Mouse (Mus musculus): ENCODE results near the gene Sept5.

Gene Sept5

DNA sequence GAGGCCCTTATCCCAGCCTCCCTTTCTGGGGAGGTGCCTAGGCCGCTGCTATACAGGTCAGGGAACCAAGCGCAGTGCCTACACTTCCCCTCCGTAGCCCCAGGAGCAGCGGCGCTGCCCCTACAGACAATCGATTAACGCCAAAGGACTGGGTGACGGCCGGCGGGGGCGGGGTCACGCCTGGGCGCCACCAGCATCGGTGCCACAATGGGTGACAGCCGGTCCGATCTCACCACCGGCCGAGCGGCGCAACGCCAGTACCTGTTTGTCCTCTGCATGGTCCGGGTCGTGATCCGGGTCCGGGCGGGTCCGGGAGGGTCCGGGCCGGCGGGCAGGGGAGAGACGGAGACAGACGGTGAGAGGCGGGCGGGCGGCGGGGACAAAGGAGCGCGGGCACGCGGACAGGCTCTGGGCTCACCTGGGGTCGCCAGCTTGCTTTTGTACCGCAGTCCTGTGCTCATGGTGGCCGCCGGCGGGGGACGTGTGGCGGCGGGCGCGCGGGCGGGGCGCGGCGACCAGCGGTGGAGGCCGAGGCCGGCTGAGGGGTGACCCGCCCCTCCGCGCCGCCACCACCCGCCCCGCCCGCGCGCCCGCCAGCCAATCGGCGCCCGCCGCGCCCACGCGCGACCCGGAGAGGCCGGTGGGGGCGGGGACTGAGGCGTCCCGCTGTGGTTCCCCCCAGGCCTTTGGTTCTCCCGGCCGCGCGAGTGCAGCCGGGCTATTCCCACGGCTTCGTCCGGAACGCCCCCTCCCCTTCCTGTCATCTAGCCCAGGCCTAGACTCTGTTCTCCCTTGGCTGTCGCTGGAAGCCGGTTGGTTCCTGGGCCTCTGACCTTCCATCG, at the start of gene Sept5:
TSS of gene Sept5 (minus strand) at position 565 of the 842 bp plus-strand sequence.
- peak; percentile 61 for DNase-seq (ENCODE audit: low spot score)

- DNase-seq (ENCODE audit: low spot score): peak; percentile 25
Measured at GRCm38 (mm10) chr16:18679112-18679511, 49.4 kb upstream of the Sept5 start.

DNA sequence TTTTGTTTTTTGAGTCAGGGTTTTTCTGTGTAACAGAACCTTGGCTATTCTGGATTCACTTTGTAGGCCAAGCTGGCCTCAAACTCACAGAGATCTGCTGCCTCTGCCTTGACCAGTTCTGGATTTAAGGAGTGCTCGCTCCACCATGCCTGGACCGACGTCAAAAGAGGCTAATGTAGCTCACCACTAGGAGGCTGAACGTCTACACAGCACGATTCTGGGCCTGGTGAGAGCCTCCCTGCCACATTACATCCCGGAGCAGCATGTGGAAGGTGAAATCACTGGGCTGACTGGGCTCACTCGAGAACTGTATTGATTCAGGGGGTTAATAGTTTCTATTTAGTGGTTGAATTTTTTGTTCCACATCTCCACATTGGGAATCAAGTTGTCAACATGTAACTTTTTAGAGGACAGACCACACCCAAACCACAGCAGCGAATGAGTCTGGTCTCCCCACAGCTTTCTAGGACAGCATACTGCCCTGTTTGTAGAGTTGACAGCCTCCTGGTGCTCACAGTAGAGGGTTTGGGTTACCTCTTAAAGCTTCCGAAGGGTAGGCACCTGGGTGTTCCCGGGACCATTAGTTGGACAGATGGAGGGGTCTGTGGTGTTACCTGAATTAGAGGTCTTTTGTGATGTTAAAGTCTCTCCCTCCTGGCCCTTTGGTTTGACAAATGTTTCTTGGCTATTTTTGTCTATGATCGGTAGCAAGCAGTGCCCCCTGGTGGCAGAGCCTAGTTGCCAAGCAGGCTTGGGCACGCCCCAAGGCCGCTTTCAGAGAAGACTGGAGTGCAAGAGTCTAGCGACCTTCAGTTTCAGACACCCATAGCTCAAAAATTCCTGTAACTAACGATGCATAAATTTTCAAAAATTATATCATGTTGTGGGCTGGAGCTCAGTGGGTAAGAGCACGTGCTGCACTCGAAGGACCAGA, 48.3 kb upstream of the Sept5 start:
- peak; percentile 81 for DNase-seq (ENCODE audit: low spot score)

GRCm38 (mm10) chr16:18673005-18673404, 43.3 kb upstream of the Sept5 start:
- no peak for DNase-seq (ENCODE audit: low spot score)

DNA sequence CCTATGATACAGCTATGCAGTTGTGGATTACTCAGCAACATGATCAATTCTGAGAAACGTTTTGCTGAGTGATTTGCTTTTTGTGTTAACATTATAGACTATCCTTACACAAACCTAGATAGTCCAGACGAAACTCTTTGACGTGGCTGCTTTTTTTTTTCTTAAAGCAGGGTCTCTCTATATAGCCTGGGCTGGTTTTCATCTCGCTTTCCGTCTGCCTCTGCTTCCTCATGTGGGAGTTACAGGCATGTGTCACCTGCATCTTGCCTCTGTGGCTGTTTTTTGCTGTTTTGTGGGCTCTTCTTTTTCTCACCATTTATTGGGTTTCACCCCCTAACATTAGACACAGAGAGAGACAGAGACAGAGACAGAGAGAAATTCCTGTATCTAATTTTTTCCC, 42.3 kb upstream of the Sept5 start:
- DNase-seq (ENCODE audit: low spot score): no peak

GRCm38 (mm10) chr16:18669914-18670313, 40.2 kb upstream of the Sept5 start:
- no peak for DNase-seq (ENCODE audit: low spot score)

DNA sequence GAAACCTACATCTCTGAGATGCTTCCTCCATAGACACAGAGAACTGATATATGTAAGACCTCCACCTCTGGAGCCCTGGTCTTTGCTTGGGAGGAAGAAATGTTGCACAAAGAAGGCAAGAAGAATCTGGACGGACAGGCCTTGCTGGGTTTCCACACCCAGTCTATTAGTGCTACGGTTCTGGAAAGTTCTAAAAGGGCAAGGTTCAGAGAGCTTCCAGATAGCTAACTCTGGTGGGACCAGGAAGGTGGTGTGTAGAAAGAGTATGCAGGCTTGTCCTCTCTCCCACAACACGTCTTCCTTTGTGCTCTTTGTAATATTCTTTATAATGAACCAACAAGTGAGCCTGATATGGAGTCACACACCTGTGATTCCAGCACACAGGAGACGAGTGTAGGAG, 28.8 kb upstream of the Sept5 start:
- DNase-seq (ENCODE audit: low spot score): no peak

GRCm38 (mm10) chr16:18655372-18656098, 25.8 kb upstream of the Sept5 start:
- no peak for DNase-seq (ENCODE audit: low spot score)

DNA sequence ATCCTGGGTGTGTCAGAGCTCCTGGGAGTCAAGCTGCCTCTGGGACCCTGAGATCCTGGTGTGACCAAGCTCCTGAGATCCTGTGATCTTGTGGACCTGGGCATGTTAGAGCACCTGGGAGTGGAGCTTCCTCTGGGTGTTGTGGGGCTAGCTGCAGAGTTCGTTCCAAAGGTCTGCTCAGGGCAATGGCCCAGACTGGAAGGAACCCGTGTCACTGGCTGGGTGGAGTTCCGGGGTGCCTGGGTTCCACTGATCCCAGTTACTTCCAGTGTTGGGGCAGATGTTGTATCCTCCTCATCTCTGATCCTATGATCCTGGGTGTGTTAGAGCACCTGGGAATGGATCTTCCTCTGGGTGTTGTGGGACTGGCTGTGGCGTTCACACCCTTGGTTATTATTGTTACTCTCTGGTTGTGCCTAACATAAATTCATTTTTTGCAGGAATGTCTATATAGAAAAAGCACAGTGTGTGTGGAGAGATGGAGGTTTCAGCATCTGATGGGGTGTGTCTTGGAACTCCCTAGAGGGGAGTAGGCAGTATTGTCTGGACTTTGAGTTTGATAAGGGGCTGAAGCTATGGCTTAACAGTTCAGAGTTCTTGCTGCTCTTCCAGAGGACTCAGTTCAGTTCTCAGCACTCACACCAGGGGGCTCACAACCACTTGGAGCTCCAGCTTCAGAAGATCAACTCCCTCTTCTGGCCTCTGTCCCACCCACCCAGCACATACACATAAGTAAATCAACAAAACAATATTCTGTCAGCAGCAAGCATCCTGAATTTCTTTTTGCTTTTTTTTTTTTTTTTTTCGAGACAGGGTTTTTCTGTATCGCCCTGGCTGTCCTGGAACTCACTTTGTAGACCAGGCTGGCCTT, 23.8 kb upstream of the Sept5 start:
- no peak for DNase-seq (ENCODE audit: low spot score)

DNA sequence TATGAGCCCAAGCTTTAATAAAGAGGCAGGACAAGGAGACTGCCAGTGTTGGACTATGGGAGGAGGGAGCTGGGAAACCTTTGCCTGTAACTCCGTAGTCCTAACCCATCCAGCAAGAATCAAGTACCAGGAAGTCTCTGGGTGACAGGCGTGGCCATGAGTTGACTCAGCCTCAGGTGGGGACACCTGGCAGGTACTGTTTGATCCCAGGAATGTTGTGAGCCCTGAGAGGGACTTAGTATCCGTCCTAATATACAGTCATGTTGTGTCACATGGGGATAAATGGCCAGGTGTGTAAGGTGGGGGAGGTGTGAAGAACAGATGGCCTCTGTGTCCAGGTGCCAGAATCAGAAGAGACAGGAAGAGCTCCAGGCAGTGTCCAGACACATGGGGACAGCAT, 19.4 kb upstream of the Sept5 start:
- DNase-seq (ENCODE audit: low spot score): no peak

- DNase-seq (ENCODE audit: low spot score): no peak
Measured at GRCm38 (mm10) chr16:18645329-18645728, 15.6 kb upstream of the Sept5 start.

GRCm38 (mm10) chr16:18644485-18644884, 14.7 kb upstream of the Sept5 start:
- DNase-seq (ENCODE audit: low spot score): no peak

DNA sequence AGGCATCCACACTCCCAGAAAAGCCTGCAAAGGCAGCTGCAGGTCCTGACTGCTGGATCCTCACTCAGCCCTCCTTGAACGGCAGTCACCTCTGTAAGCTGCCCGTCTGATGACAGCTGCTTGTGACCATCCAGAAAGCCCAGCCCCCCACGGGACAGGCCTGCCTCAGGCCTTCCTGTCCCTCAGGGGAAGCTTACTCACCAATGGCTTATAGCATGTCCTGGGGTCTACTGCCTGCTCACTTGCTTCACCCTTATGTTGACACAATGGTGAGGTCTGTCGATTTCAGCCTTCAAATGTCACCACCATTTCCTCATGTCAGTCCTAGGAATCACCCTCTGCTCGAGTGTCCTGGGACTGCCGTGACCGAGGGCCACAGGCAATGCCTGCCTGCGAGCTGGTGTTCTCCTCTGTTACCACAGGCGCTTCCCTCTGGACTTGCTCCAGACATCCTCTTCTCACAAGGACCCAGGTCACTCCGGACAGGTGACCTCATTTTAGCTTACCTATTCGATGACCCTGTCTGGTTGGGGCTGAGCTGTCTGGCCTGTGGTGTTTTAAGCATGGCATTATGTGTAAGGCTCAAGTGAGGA, 13.7 kb upstream of the Sept5 start:
- DNase-seq (ENCODE audit: low spot score): no peak

DNA sequence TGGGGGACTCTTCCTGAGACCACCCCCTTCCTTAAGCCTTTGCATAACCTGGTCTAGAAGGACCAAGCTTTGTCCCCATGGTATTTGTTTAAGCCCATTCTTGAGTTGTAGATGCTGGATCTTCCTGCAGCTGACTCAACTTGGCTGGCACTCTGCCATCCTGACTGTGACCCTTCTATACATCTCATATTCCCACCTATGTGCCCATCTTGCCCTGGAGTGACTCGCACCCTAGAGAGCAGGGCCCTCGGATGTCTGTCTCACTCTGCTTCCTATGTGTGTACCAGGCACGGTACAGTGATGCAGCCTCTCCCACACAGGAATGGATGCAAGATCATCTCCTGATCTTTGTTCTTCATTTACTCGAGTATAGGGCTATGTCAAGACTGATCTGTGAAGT, 13.1 kb upstream of the Sept5 start:
- DNase-seq (ENCODE audit: low spot score): no peak

GRCm38 (mm10) chr16:18642291-18642690, 12.5 kb upstream of the Sept5 start:
- no peak for DNase-seq (ENCODE audit: low spot score)

GRCm38 (mm10) chr16:18639382-18639929, 9.7 kb upstream of the Sept5 start:
- DNase-seq (ENCODE audit: low spot score): no peak

DNA sequence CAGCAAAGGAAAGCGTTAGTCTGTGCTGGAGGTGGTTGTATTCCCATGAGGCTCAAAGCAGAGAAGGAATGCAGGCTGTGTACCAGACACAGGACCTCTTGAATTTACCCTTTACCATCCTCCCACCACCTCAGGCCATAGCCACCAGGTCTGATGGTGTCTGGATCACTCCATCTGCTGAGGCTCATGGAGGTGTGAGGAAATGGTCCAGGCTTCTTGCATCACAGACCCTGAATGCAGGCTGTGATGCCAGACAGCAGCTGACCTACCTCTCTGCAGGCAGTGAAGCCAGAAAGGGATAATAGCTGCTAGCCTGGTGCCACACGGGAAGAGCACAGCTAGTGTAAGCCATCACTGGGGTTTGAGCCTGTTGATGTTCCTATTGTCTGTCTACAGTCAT, 8.6 kb upstream of the Sept5 start:
- DNase-seq (ENCODE audit: low spot score): no peak

GRCm38 (mm10) chr16:18636804-18637203, 7.0 kb upstream of the Sept5 start:
- DNase-seq (ENCODE audit: low spot score): no peak

- no peak for DNase-seq (ENCODE audit: low spot score)
Measured at GRCm38 (mm10) chr16:18636401-18636800, 6.6 kb upstream of the Sept5 start.

- DNase-seq (ENCODE audit: low spot score): no peak
Measured at GRCm38 (mm10) chr16:18633333-18633732, 3.6 kb upstream of the Sept5 start.

- DNase-seq (ENCODE audit: low spot score): no peak
Measured at GRCm38 (mm10) chr16:18632816-18633215, 3.1 kb upstream of the Sept5 start.

All from embryo, embryonic 10 days (tissue).